Mouse (Mus musculus): ENCODE measurements around the gene Vmn1r196. TPM values are rescaled to one million over a fixed set of nuclear protein-coding genes. Genes with fewer than 3 reads are reported as not detected.
"Not testable (repeated sequence)": the region's sequence is repeated elsewhere in the genome, so short reads cannot be mapped to it uniquely, and the experiment has no call there.

Gene Vmn1r196
- not detected in 2 replicates for polyA plus RNA-seq (2015; fragmentation: Nextera tagmentation; extraction: Ambion mirVana)

GRCm38 (mm10) chr13:22289620-22290019 lies at the start of gene Vmn1r196:
TSS of gene Vmn1r196 (plus strand) at chr13:22289920.
- no peaks in the 10 kb centered on the region for H3K4me1 ChIP-seq (replicated peaks; ENCODE audit: control insufficient read depth, insufficient read depth)
- DNase-seq (ENCODE audit: low spot score) = no peak
- 67% methylated on average over 2 of the region's 2 CpGs for WGBS
- no peak for ATAC-seq (ENCODE audit: low FRiP score, low TSS enrichment)
- TF ChIP-seq EP300 (optimal IDR thresholded peaks at IDR 0.05) (no peak), CTCF (IDR thresholded peaks at IDR 0.05; ENCODE audit: low read depth) (no peak)
- no peak within 1 kb of the TSS for H3K9ac ChIP-seq (ENCODE audit: low read length)
- no peaks in the 10 kb centered on the region for H3K27me3 ChIP-seq (ENCODE audit: control insufficient read depth, insufficient read depth, low read length)
- no peaks in the 10 kb centered on the region for H3K9me3 ChIP-seq (ENCODE audit: control insufficient read depth, low read length)
- no peak within 1 kb of the TSS for H3K4me2 ChIP-seq (replicated peaks; ENCODE audit: low read depth)
- H3K4me3 ChIP-seq (ENCODE audit: low read depth, low read length) = no peak within 1 kb of the TSS
- no peak within 1 kb of the TSS for H3K27ac ChIP-seq (replicated peaks)
- H3K36me3 ChIP-seq (ENCODE audit: control insufficient read depth, insufficient read depth, low read length) = no peaks in the 10 kb centered on the region

DNA sequence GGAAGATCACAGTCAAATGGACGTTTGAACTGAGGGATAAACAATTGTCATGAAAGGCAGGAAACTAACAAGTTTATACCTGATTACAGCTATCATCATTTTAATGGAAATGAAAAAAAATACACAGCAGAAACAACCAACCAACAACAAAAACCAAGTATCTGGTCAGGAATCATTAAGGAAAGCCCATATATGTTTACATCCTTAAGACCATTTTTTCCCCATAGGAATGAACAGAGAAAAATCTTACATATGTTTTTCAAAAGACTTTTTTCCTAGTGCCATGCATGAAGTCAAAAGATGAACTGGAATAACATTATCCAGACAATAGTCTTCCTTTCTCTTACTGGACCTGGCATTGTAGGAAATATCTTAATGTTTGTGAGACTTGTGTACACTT lies 45.8 kb upstream of the Vmn1r196 start, which contains the start of gene Vmn1r194:
Gene Vmn1r194, plus strand, starts transcription at position 301 of the 400 bp plus-strand sequence.
- no peak for TF ChIP-seq EP300 (optimal IDR thresholded peaks at IDR 0.05)
- no peak for TF ChIP-seq CTCF (IDR thresholded peaks at IDR 0.05; ENCODE audit: low read depth)

GRCm38 (mm10) chr13:22270222-22270621 lies 19.5 kb upstream of the Vmn1r196 start, which contains the start of gene Vmn1r195:
TSS of gene Vmn1r195 (plus strand) at chr13:22270522.
- H3K4me2 ChIP-seq (replicated peaks; ENCODE audit: low read depth); H3K9ac ChIP-seq (ENCODE audit: low read length); H3K9me3 ChIP-seq (ENCODE audit: control insufficient read depth, low read length); ATAC-seq (ENCODE audit: low FRiP score, low TSS enrichment); H3K27me3 ChIP-seq (ENCODE audit: control insufficient read depth, insufficient read depth, low read length); H3K4me3 ChIP-seq (ENCODE audit: low read depth, low read length); H3K4me1 ChIP-seq (replicated peaks; ENCODE audit: control insufficient read depth, insufficient read depth); H3K36me3 ChIP-seq (ENCODE audit: control insufficient read depth, insufficient read depth, low read length); DNase-seq (ENCODE audit: low spot score); H3K27ac ChIP-seq (replicated peaks): not testable (repeated sequence)
- 78% methylated on average over 1 of the region's 1 CpGs for WGBS

More for the DNA sequence above, 45.8 kb upstream of the Vmn1r196 start, which contains the start of gene Vmn1r194:
- Histone ChIP-seq H3K27me3 (ENCODE audit: control insufficient read depth, insufficient read depth, low read length) (no peaks in the 10 kb centered on the region), H3K9ac (ENCODE audit: low read length) (no peak within 1 kb of the TSS), H3K4me3 (ENCODE audit: low read depth, low read length) (no peak within 1 kb of the TSS), H3K27ac (replicated peaks) (no peak within 1 kb of the TSS), H3K9me3 (ENCODE audit: control insufficient read depth, low read length) (no peaks in the 10 kb centered on the region), H3K4me2 (replicated peaks; ENCODE audit: low read depth) (no peak within 1 kb of the TSS), H3K4me1 (replicated peaks; ENCODE audit: control insufficient read depth, insufficient read depth) (no peaks in the 10 kb centered on the region), H3K36me3 (ENCODE audit: control insufficient read depth, insufficient read depth, low read length) (no peaks in the 10 kb centered on the region)
- DNase-seq (ENCODE audit: low spot score) (no peak), ATAC-seq (ENCODE audit: low FRiP score, low TSS enrichment) (no peak)
- WGBS = 21% methylated on average over 1 of the region's 1 CpGs

DNA sequence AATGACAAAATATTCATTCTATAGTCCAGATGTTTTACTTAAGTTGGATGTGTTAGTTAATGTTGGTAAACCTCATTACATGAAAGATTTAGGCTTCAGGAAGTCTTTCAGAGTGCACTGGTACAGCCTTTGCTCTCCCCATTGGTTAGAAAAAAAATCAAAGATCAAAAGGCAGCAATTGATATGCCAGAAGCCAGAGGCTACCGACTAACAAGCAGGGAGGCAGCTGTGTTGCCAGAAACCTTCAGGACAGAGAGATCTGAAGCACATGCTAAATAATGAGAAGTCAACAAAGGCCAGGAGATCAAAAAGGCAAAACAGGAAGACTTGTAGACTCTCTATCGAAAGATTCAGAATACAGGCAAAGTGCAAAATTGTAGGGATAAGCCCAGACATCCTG lies 18.0 kb upstream of the Vmn1r196 start:
- ATAC-seq (ENCODE audit: low FRiP score, low TSS enrichment) (no peak), DNase-seq (ENCODE audit: low spot score) (no peak)
- 42% methylated on average over 2 of the region's 2 CpGs for WGBS

DNA sequence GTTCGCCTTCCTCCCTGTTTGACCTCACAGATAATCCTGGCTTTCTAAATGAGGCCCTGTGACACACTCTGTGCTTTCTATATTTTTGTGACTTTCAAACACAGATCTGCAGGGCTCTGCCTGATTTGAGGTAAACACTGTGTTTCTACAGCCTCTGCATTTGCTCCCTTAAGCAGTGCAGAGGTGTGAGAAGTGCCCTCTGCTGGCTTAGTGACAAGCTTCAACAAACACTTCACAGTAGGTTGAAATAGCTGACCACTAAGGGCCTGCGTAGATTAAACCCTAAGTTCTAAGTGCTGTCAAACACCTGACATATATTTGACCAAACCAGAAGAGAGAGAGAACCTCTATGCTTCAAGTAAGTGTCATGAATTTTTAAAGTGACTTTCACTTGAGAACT lies 5.1 kb upstream of the Vmn1r196 start:
- WGBS = 57% methylated on average over 2 of the region's 2 CpGs
- Histone ChIP-seq H3K36me3 (ENCODE audit: control insufficient read depth, insufficient read depth, low read length) (no peaks in the 10 kb centered on the region), H3K9ac (ENCODE audit: low read length) (no peak overlapping the region), H3K4me2 (replicated peaks; ENCODE audit: low read depth) (no peak overlapping the region), H3K4me3 (ENCODE audit: low read depth, low read length) (no peak overlapping the region), H3K27ac (replicated peaks) (no peak overlapping the region), H3K4me1 (replicated peaks; ENCODE audit: control insufficient read depth, insufficient read depth) (no peaks in the 10 kb centered on the region), H3K27me3 (ENCODE audit: control insufficient read depth, insufficient read depth, low read length) (no peaks in the 10 kb centered on the region), H3K9me3 (ENCODE audit: control insufficient read depth, low read length) (no peaks in the 10 kb centered on the region)
- ATAC-seq (ENCODE audit: low FRiP score, low TSS enrichment) = no peak
- no peak for TF ChIP-seq EP300 (optimal IDR thresholded peaks at IDR 0.05)
- peak; percentile 48 for TF ChIP-seq CTCF (IDR thresholded peaks at IDR 0.05; ENCODE audit: low read depth)
- no peak for DNase-seq (ENCODE audit: low spot score)

More for the DNA sequence above, 18.0 kb upstream of the Vmn1r196 start:
- no peaks in the 10 kb centered on the region for H3K9me3 ChIP-seq (ENCODE audit: control insufficient read depth, low read length)
- no peak overlapping the region for H3K4me3 ChIP-seq (ENCODE audit: low read depth, low read length)
- no peaks in the 10 kb centered on the region for H3K4me1 ChIP-seq (replicated peaks; ENCODE audit: control insufficient read depth, insufficient read depth)
- no peak overlapping the region for H3K27ac ChIP-seq (replicated peaks)
- no peaks in the 10 kb centered on the region for H3K36me3 ChIP-seq (ENCODE audit: control insufficient read depth, insufficient read depth, low read length)
- no peaks in the 10 kb centered on the region for H3K27me3 ChIP-seq (ENCODE audit: control insufficient read depth, insufficient read depth, low read length)
- TF ChIP-seq CTCF (IDR thresholded peaks at IDR 0.05; ENCODE audit: low read depth) (no peak), EP300 (optimal IDR thresholded peaks at IDR 0.05) (no peak)
- no peak overlapping the region for H3K4me2 ChIP-seq (replicated peaks; ENCODE audit: low read depth)
- no peak overlapping the region for H3K9ac ChIP-seq (ENCODE audit: low read length)

GRCm38 (mm10) chr13:22308075-22308474 lies 18.4 kb downstream of the Vmn1r196 start:
- not testable (repeated sequence) for H3K9me3 ChIP-seq (ENCODE audit: control insufficient read depth, low read length); H3K4me1 ChIP-seq (replicated peaks; ENCODE audit: control insufficient read depth, insufficient read depth); ATAC-seq (ENCODE audit: low FRiP score, low TSS enrichment); H3K9ac ChIP-seq (ENCODE audit: low read length); H3K36me3 ChIP-seq (ENCODE audit: control insufficient read depth, insufficient read depth, low read length); H3K4me3 ChIP-seq (ENCODE audit: low read depth, low read length); H3K4me2 ChIP-seq (replicated peaks; ENCODE audit: low read depth); H3K27ac ChIP-seq (replicated peaks); DNase-seq (ENCODE audit: low spot score); H3K27me3 ChIP-seq (ENCODE audit: control insufficient read depth, insufficient read depth, low read length)
- WGBS = 86% methylated on average over 5 of the region's 5 CpGs

Measured in stomach, postnatal 0 days (tissue).